Mouse (Mus musculus) E14TG2a.4 (cell line): ENCODE measurements around the gene Oxtr.

Source experiments
- CTCF ChIP-seq: conservative IDR thresholded peaks from 2 replicates; pipeline ENCODE4 v1.5.1; 2014; ENCODE audit warnings: low read length
- NANOG ChIP-seq: IDR thresholded peaks from 2 replicates; pipeline ENCODE4 v1.6.1; 2014; ENCODE audit warnings: borderline replicate concordance, low read length, mixed read lengths
- POU5F1 ChIP-seq: IDR thresholded peaks from 2 replicates; pipeline ENCODE4 v1.6.1; 2014; ENCODE audit warnings: low read length, borderline replicate concordance

GRCm38 (mm10) chr6:112426018-112426732 lies 63.6 kb downstream of the Oxtr start:
- TF ChIP-seq CTCF (no peak), POU5F1 (no peak), NANOG (no peak)
